ENCODE assay signal across 29 mouse cellular contexts in genomic region chr6:91864595-91864994, GRCm38 (mm10). TPM values are rescaled to one million over a fixed set of nuclear protein-coding genes. Genes with fewer than 3 reads are reported as not detected.
DNase-seq lines count a peak whose midpoint lies in the region; ATAC-seq and TF ChIP-seq lines count a peak whose summit lies in the region.
"Had no signal": no experiment of that assay in that cellular context is flagged by ENCODE, and none has a peak within 500 bp of the region (broad histone marks: within the 10 kb centered on the region; RNA-seq: fewer than 3 reads in every experiment).

No protein-coding gene starts in this region.

- H3K4me1 ChIP-seq in heart, embryonic 16.5 days (ENCODE audit: control insufficient read depth, insufficient read depth, low read length): no peaks in the 10 kb centered on the region
- H3K4me1 ChIP-seq in thymus, adult 2 months (replicated peaks; ENCODE audit: control insufficient read depth, insufficient read depth, low read length): peaks cover 16% of the 10 kb centered on the region
- H3K4me1 ChIP-seq in forebrain, embryonic 10.5 days: no peaks in the 10 kb centered on the region
- H3K4me1 ChIP-seq: embryonic facial prominence, embryonic 15.5 days; forebrain, embryonic 13.5 days; hindbrain, embryonic 15.5 days; intestine, embryonic 15.5 days; neural tube, embryonic 13.5 days had no signal

- H3K27me3 ChIP-seq in heart, embryonic 16.5 days (ENCODE audit: control insufficient read depth, insufficient read depth, low read length): 0 out of 2 replicates have a peak, but pooled peaks cover 2% of the 10 kb centered on the region
- H3K27me3 ChIP-seq in thymus, adult 2 months (ENCODE audit: control insufficient read depth, insufficient read depth, low read length): no peaks in the 10 kb centered on the region
- H3K27me3 ChIP-seq in forebrain, embryonic 10.5 days (ENCODE audit: poor library complexity, severe bottlenecking): no peaks in the 10 kb centered on the region
- H3K27me3 ChIP-seq: embryonic facial prominence, embryonic 15.5 days; hindbrain, embryonic 15.5 days; neural tube, embryonic 13.5 days had no signal

- ATAC-seq in heart, embryonic 16.5 days (replicated peaks; ENCODE audit: extremely low read depth, insufficient read depth, low FRiP score): peak; percentile 52
- peak; percentile 22; the same call in 1 of the 2 replicates for ATAC-seq in common myeloid progenitor, adult 5-6 weeks (replicated peaks; ENCODE audit: low read depth, poor library complexity, severe bottlenecking)
- ATAC-seq: forebrain, embryonic 13.5 days; intestine, embryonic 15.5 days; midbrain, embryonic 16.5 days had no signal

- no peak overlapping the region for H3K9ac ChIP-seq in heart, embryonic 16.5 days (ENCODE audit: low read length)
- H3K9ac ChIP-seq: embryonic facial prominence, embryonic 15.5 days; forebrain, embryonic 13.5 days; hindbrain, embryonic 15.5 days; intestine, embryonic 15.5 days; liver, embryonic 14.5 days; neural tube, embryonic 13.5 days had no signal

- no peak overlapping the region for H3K4me3 ChIP-seq in heart, embryonic 16.5 days (ENCODE audit: low read length)
- no peak overlapping the region for H3K4me3 ChIP-seq in thymus, adult 2 months (ENCODE audit: control insufficient read depth, insufficient read depth, low read length)
- H3K4me3 ChIP-seq in forebrain, embryonic 10.5 days: no peak overlapping the region
- H3K4me3 ChIP-seq: embryonic facial prominence, embryonic 15.5 days; forebrain, embryonic 13.5 days; hindbrain, embryonic 15.5 days; intestine, embryonic 15.5 days; neural tube, embryonic 13.5 days had no signal

- no peak overlapping the region for H3K4me2 ChIP-seq in heart, embryonic 16.5 days (ENCODE audit: low read depth, low read length)
- H3K4me2 ChIP-seq: embryonic facial prominence, embryonic 15.5 days; forebrain, embryonic 13.5 days; hindbrain, embryonic 15.5 days; intestine, embryonic 15.5 days; midbrain, embryonic 11.5 days; neural tube, embryonic 13.5 days had no signal

- no peak for TF ChIP-seq CTCF in thymus, adult 2 months (IDR thresholded peaks at IDR 0.05; ENCODE audit: borderline replicate concordance, control insufficient read depth, extremely low read depth, insufficient read depth, low read length, poor library complexity)

- TF ChIP-seq POLR2A in thymus, adult 2 months (IDR thresholded peaks at IDR 0.05; ENCODE audit: control insufficient read depth, extremely low read depth, insufficient read depth, low read length, poor library complexity): no peak

- 64% methylated on average over 5 of the region's 5 CpGs for WGBS in heart, embryonic 16.5 days
- 22% methylated on average over 5 of the region's 5 CpGs for WGBS in thymus, adult 2 months
- 82% methylated on average over 5 of the region's 5 CpGs for WGBS in forebrain, embryonic 10.5 days

- DNase-seq in heart, postnatal 14 days: no peak
- DNase-seq in thymus, adult 2 months: peak; percentile 31
- DNase-seq in thymus, postnatal 36 days: peak; percentile 28 to 55
- no peak for DNase-seq in lung, postnatal 36 days
- DNase-seq in forebrain, embryonic 10.5 days (ENCODE audit: extremely low spot score, low spot score): no peak
- no peak for DNase-seq in lung, postnatal 25 days (ENCODE audit: low spot score)
- DNase-seq: adrenal gland, postnatal 10 days; cerebellum, adult 11 months; cerebellum, adult 9-11 months; gastrocnemius, postnatal 14 days; heart, postnatal 36 days; kidney, adult 2 months; kidney, postnatal 36 days; liver; lung, adult 2 months; lung, postnatal 14 days; right cerebral cortex, postnatal 4 days had no signal

- intact Hi-C loops in heart, postnatal 14 days (cut with DNase I): no loop called here

- H3K36me3 ChIP-seq in heart, embryonic 16.5 days (ENCODE audit: control insufficient read depth, insufficient read depth): no peaks in the 10 kb centered on the region
- no peaks in the 10 kb centered on the region for H3K36me3 ChIP-seq in thymus, adult 2 months (ENCODE audit: control insufficient read depth, insufficient read depth, low read length)
- H3K36me3 ChIP-seq in forebrain, embryonic 10.5 days (replicated peaks): no peaks in the 10 kb centered on the region
- H3K36me3 ChIP-seq: embryonic facial prominence, embryonic 15.5 days; hindbrain, embryonic 15.5 days; intestine, embryonic 15.5 days; neural tube, embryonic 13.5 days had no signal

- no peak overlapping the region; the same call in 1 of the 2 replicates for H3K27ac ChIP-seq in heart, embryonic 16.5 days (ENCODE audit: low read length)
- peak overlapping the region; percentile 64 for H3K27ac ChIP-seq in thymus, adult 2 months (ENCODE audit: control insufficient read depth, insufficient read depth, low read length)
- no peak overlapping the region for H3K27ac ChIP-seq in forebrain, embryonic 10.5 days
- H3K27ac ChIP-seq: embryonic facial prominence, embryonic 15.5 days; forebrain, embryonic 13.5 days; hindbrain, embryonic 15.5 days; intestine, embryonic 15.5 days; liver, embryonic 14.5 days; neural tube, embryonic 13.5 days had no signal

- peaks cover 2% of the 10 kb centered on the region for H3K9me3 ChIP-seq in heart, embryonic 16.5 days (replicated peaks; ENCODE audit: control insufficient read depth, low read length)
- no peaks in the 10 kb centered on the region for H3K9me3 ChIP-seq in forebrain, embryonic 10.5 days
- H3K9me3 ChIP-seq: embryonic facial prominence, embryonic 15.5 days; forebrain, embryonic 13.5 days; hindbrain, embryonic 15.5 days; intestine, embryonic 15.5 days; neural tube, embryonic 13.5 days had no signal

RNA-seq across cellular contexts. Expression of gene Ccdc174, which starts 13.3 kb away (rescaled TPM):
- polyA plus RNA-seq in heart, embryonic 16.5 days (2015; fragmentation: Nextera tagmentation; extraction: Ambion mirVana): 17.6 and 25.5 TPM in 2 replicates
- total RNA-seq in heart, postnatal 14 days (2021): 10 to 100 TPM; 10.1 to 10.9 TPM
- 47.5 and 69.5 TPM in 2 replicates for total RNA-seq in common myeloid progenitor, adult 5-6 weeks (2017)
- 7.2 and 7.8 TPM in 2 replicates for polyA plus RNA-seq in thymus, adult 2 months (2012; rRNA removed)
- polyA plus RNA-seq in forebrain, embryonic 10.5 days (2016; fragmentation: Nextera tagmentation; extraction: Ambion mirVana): 33.9 and 36.8 TPM in 2 replicates

RNA-seq across cellular contexts. Expression of gene Grip2, which starts 37.5 kb away (rescaled TPM):
- polyA plus RNA-seq in heart, embryonic 16.5 days (2015; fragmentation: Nextera tagmentation; extraction: Ambion mirVana): 9.1 and 10.1 TPM in 2 replicates
- 10 to 100 TPM; 12.0 to 12.5 TPM for total RNA-seq in heart, postnatal 14 days (2021)
- total RNA-seq in common myeloid progenitor, adult 5-6 weeks (2017): not detected in 2 replicates
- 0.46 and 1.4 TPM in 2 replicates for polyA plus RNA-seq in thymus, adult 2 months (2012; rRNA removed)
- polyA plus RNA-seq in forebrain, embryonic 10.5 days (2016; fragmentation: Nextera tagmentation; extraction: Ambion mirVana): 0.32 and 0.46 TPM in 2 replicates
- total RNA-seq: granulocyte monocyte progenitor cell, adult 5-6 weeks; megakaryocyte, adult 5-6 weeks had no signal

RNA-seq across cellular contexts. Expression of gene 4930590J08Rik, which starts 38.0 kb away (rescaled TPM):
- polyA plus RNA-seq in heart, embryonic 16.5 days (2015; fragmentation: Nextera tagmentation; extraction: Ambion mirVana): 0.41 and 0.46 TPM in 2 replicates
- under 1 TPM; 0.76 to 0.93 TPM for total RNA-seq in heart, postnatal 14 days (2021)
- total RNA-seq in common myeloid progenitor, adult 5-6 weeks (2017): 0.50 TPM in 1 of 2 replicates, not detected in the other
- polyA plus RNA-seq in thymus, adult 2 months (2012; rRNA removed): 1.1 and 1.4 TPM in 2 replicates
- 0.28 and 0.48 TPM in 2 replicates for polyA plus RNA-seq in forebrain, embryonic 10.5 days (2016; fragmentation: Nextera tagmentation; extraction: Ambion mirVana)

Comparison
In these comparisons a context has a peak if more than half of its experiments do, and no peak if none do; other contexts are left out.
1. DNase-seq: peak in thymus, adult 2 months (single experiment) and thymus, postnatal 36 days (2 of 2); none in heart, postnatal 14 days (0 of 2), lung, postnatal 36 days (single experiment), forebrain, embryonic 10.5 days (single experiment) and lung, postnatal 25 days (single experiment).